Mouse (Mus musculus) testis, adult 10 weeks (tissue): ENCODE data around the gene Olfr705. TPM values are rescaled to one million over a fixed set of nuclear protein-coding genes. Genes with fewer than 3 reads are reported as not detected.

Source experiments
- polyA plus RNA-seq: library from polyadenylated mRNA; stranded (reverse); fragments of 350-450 nt; fragmentation: Illumina TruSeq; extraction: RNeasy Lipid Tissue Mini Kit (QIAGEN cat#74804); gene quantifications from one replicate; pipeline ENCODE4 v1.2.3, GENCODE M21; 2014; ENCODE audit warnings: low read depth, low replicate concordance

The Olfr705 gene
- polyA plus RNA-seq, result not detected

DNA sequence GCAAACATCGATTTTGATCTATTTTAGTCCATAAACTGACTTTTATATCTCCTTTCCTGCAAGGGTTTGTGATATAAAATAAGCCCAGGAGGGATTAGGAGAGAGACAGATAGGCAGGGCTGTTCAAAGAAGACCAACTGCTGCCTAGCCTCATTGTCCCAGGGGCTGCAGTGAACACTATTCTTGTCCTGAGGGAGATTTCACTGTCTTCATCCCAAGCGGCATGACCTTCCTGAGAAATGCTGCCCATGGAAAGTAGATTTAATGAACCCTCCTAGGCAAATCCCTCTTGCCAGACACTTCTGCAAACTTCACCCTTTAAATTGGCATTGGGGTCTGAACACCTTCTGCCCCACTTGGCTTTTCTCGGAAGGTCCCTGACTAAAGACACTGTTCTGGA is at the start of gene Olfr705:
Olfr705 (minus strand) TSS at position 101 of the 400 bp plus-strand sequence.

GRCm38 (mm10) chr7:106907676-106908075 is 31.0 kb upstream of the Olfr705 start, which contains the start of gene Olfr1532-ps1:
Olfr1532-ps1 (plus strand) TSS chr7:106908001.

GRCm38 (mm10) chr7:106901141-106901540 is 24.4 kb upstream of the Olfr705 start, which contains the start of gene Olfr707:
Olfr707 (minus strand) TSS chr7:106901241.

GRCm38 (mm10) chr7:106888062-106888461 is 11.4 kb upstream of the Olfr705 start, which contains the start of gene Olfr706:
Olfr706 (minus strand) TSS chr7:106888162.

DNA sequence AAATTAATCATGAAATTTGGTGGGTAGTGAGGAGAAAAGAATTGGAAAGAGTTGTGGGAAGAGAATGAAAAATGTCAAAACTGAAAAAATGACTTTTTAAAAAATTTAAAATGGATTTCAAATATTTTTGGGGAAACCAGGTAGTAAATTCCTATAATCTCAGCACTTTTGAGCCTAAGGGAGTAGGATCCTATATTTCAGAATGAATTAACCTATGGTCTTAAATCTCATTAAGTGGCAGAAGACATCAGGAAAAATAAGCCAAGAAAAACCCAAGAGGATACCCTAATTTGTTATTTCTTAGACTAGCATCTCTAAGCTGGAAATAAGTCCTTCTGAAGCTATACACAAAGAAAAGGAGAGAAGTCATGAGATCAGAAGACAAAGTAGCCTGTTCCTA is 13.8 kb downstream of the Olfr705 start, which contains the start of gene Olfr704:
Olfr704 (plus strand) TSS at position 301 of the 400 bp plus-strand sequence.

DNA sequence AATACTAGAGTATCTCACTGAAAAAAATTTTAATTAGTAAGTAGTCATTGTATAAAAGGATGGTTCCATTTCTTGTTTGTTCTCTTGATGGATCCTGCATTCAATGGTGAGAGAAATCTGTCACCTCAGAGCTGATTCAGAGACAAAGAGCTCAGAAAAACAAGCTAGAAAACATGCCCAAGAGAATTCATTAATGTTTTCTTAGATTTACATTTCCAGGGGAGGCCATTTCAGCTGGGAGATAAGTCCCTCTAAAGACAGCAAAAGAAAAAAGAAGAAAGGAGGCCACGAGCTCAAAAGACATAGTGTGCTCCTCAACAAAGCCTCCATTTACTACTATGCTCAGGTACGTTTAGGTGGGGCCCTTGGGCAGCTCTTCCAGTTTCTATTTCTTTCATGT is 33.6 kb downstream of the Olfr705 start, which contains the start of gene Olfr703:
Olfr703 (plus strand) TSS at position 301 of the 400 bp plus-strand sequence.

GRCm38 (mm10) chr7:106833793-106834192 is 42.9 kb downstream of the Olfr705 start, which contains the start of gene Olfr702:
Olfr702 (minus strand) TSS chr7:106833893.

Other genes with a start within 250 kb of the Olfr705 start
- gene Olfr693, start 196.3 kb downstream of the Olfr705 start, polyA plus RNA-seq, result not detected
- gene Olfr694, start 185.1 kb downstream of the Olfr705 start, polyA plus RNA-seq, result not detected
- gene Olfr695, start 160.5 kb downstream of the Olfr705 start, polyA plus RNA-seq, result not detected
- 2.3 TPM for gene Olfr697, start 134.4 kb downstream of the Olfr705 start, polyA plus RNA-seq
- gene Olfr698, start 121.5 kb downstream of the Olfr705 start, polyA plus RNA-seq, result not detected
- gene Olfr699, start 83.7 kb downstream of the Olfr705 start, polyA plus RNA-seq, result 0.18 TPM
- 0.81 TPM for gene Olfr700, start 68.1 kb downstream of the Olfr705 start, polyA plus RNA-seq
- 19.2 TPM for gene Olfr701, start 62.8 kb downstream of the Olfr705 start, polyA plus RNA-seq
- not detected for gene Olfr702, start 43.0 kb downstream of the Olfr705 start, polyA plus RNA-seq
- gene Olfr703, start 33.5 kb downstream of the Olfr705 start, polyA plus RNA-seq, result 1.0 TPM
- gene Olfr704, start 13.7 kb downstream of the Olfr705 start, polyA plus RNA-seq, result not detected
- gene Olfr706, start 11.3 kb upstream of the Olfr705 start, polyA plus RNA-seq, result not detected
- gene Olfr707, start 24.4 kb upstream of the Olfr705 start, polyA plus RNA-seq, result not detected
- not detected for gene Olfr1532-ps1, start 31.1 kb upstream of the Olfr705 start, polyA plus RNA-seq
- not detected for gene Olfr709-ps1, start 55.3 kb upstream of the Olfr705 start, polyA plus RNA-seq
- gene Olfr710, start 71.4 kb upstream of the Olfr705 start, polyA plus RNA-seq, result not detected
- 0.07 TPM for gene Olfr6, start 87.0 kb upstream of the Olfr705 start, polyA plus RNA-seq
- not detected for gene Olfr711, start 98.6 kb upstream of the Olfr705 start, polyA plus RNA-seq
- gene Olfr2, start 129.2 kb upstream of the Olfr705 start, polyA plus RNA-seq, result not detected
- not detected for gene Olfr713, start 154.3 kb upstream of the Olfr705 start, polyA plus RNA-seq
- gene Olfr714, start 194.1 kb upstream of the Olfr705 start, polyA plus RNA-seq, result not detected
- not detected for gene Olfr17, start 216.3 kb upstream of the Olfr705 start, polyA plus RNA-seq
- 0.04 TPM for gene Olfr715b, start 233.5 kb upstream of the Olfr705 start, polyA plus RNA-seq